In the genomic region with DNA sequence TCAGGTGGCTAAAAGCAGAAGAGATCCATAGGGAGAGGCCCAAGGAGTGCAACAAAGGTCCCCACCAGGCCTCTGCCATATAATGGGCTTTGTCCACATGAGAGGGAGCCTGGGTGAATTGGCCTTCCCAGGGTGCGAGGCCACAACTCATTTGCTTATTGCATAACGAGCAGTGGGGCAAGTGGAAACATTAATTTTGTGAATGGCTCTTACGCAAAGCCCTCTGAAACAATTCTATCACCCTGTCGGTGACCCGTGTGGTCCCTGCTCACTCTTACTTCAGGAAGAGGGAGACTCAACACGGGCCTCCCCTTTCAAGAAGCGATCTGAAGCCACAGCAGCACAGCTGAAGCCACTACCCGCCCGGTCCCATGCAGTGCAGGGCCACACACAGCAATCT, we compare ENCODE assay signal across 37 mouse cellular contexts. TPM values are rescaled to one million over a fixed set of nuclear protein-coding genes. Genes with fewer than 3 reads are reported as not detected.
DNase-seq lines count a peak whose midpoint lies in the region; ATAC-seq and TF ChIP-seq lines count a peak whose summit lies in the region.
"Had no signal": no experiment of that assay in that cellular context is flagged by ENCODE, and none has a peak within 500 bp of the region (broad histone marks: within the 10 kb centered on the region; RNA-seq: fewer than 3 reads in every experiment).

No protein-coding gene starts in this region.

- peaks cover 14% of the 10 kb centered on the region for H3K4me1 ChIP-seq in lung, embryonic 16.5 days (replicated peaks; ENCODE audit: control insufficient read depth, insufficient read depth, low read length)
- no peaks in the 10 kb centered on the region for H3K4me1 ChIP-seq in limb, embryonic 10.5 days
- H3K4me1 ChIP-seq: embryonic facial prominence, embryonic 10.5 days; heart, embryonic 12.5 days; limb, embryonic 13.5 days had no signal

- ATAC-seq in lung, embryonic 16.5 days (ENCODE audit: low read depth): no peak
- ATAC-seq in granulocyte monocyte progenitor cell, adult 5-6 weeks (replicated peaks; ENCODE audit: poor library complexity, severe bottlenecking): peak; percentile 83
- ATAC-seq: forebrain, embryonic 15.5 days; inflammation-experienced regulatory T-cells, adult 6 months had no signal

- TF ChIP-seq CTCF in layer of hippocampus, adult 2 months (conservative IDR thresholded peaks at IDR 0.05): no peak

- H3K9ac ChIP-seq in lung, embryonic 16.5 days (ENCODE audit: low read length): no peak overlapping the region
- H3K9ac ChIP-seq: embryonic facial prominence, embryonic 15.5 days; forebrain, embryonic 15.5 days; heart, embryonic 12.5 days; hindbrain, embryonic 15.5 days; limb, embryonic 13.5 days; neural tube, embryonic 13.5 days had no signal

- H3K27ac ChIP-seq in lung, embryonic 16.5 days (ENCODE audit: low read length): peak overlapping the region; percentile 10; the same call in 1 of the 2 replicates
- 0 out of 2 replicates have a peak overlapping the region, but pooled peaks have one; percentile 9 for H3K27ac ChIP-seq in limb, embryonic 10.5 days
- no peak overlapping the region for H3K27ac ChIP-seq in layer of hippocampus, adult 2 months
- H3K27ac ChIP-seq: embryonic facial prominence, embryonic 10.5 days; embryonic facial prominence, embryonic 15.5 days; forebrain, embryonic 15.5 days; gastrocnemius, adult 2 months; heart, adult 2 months; hindbrain, embryonic 15.5 days; left cerebral cortex, adult 2 months; limb, embryonic 13.5 days; neural tube, embryonic 13.5 days had no signal

- peak; percentile 39 for DNase-seq in cerebellum, adult 9-11 months
- no peak for DNase-seq in cerebellum, postnatal 10 days
- no peak for DNase-seq in lung, postnatal 10 days
- DNase-seq in limb, embryonic 10.5 days (ENCODE audit: low spot score): no peak
- DNase-seq in layer of hippocampus, adult 2 months (ENCODE audit: low spot score in 2 of 2): no peak
- DNase-seq: B cell, adult 2 months; cerebellum, adult 9-10 months; gastrocnemius, adult 2 months; gastrocnemius, postnatal 36 days; heart, adult 2 months; heart, postnatal 4 days; kidney, adult 11 months; kidney, postnatal 14 days; lung, postnatal 14 days; right cerebral cortex, postnatal 14 days; thymus, postnatal 4 days had no signal

- H3K27me3 ChIP-seq in lung, embryonic 16.5 days (ENCODE audit: control insufficient read depth, insufficient read depth, low read depth, low read length): no peaks in the 10 kb centered on the region
- H3K27me3 ChIP-seq in limb, embryonic 10.5 days (ENCODE audit: low read depth, poor library complexity, severe bottlenecking): no peaks in the 10 kb centered on the region
- H3K27me3 ChIP-seq: embryonic facial prominence, embryonic 15.5 days; forebrain, embryonic 15.5 days; heart, embryonic 12.5 days; hindbrain, embryonic 15.5 days; limb, embryonic 13.5 days; neural tube, embryonic 13.5 days had no signal

- H3K9me3 ChIP-seq in lung, embryonic 16.5 days (ENCODE audit: control insufficient read depth, low read length): no peaks in the 10 kb centered on the region
- no peaks in the 10 kb centered on the region for H3K9me3 ChIP-seq in limb, embryonic 10.5 days (replicated peaks)
- H3K9me3 ChIP-seq: embryonic facial prominence, embryonic 10.5 days; embryonic facial prominence, embryonic 15.5 days; forebrain, embryonic 15.5 days; heart, embryonic 12.5 days; hindbrain, embryonic 15.5 days; limb, embryonic 13.5 days; neural tube, embryonic 13.5 days had no signal

- no peak overlapping the region for H3K4me3 ChIP-seq in lung, embryonic 16.5 days (ENCODE audit: low read length)
- no peak overlapping the region for H3K4me3 ChIP-seq in limb, embryonic 10.5 days
- no peak overlapping the region for H3K4me3 ChIP-seq in layer of hippocampus, adult 2 months
- H3K4me3 ChIP-seq: embryonic facial prominence, embryonic 10.5 days; embryonic facial prominence, embryonic 15.5 days; forebrain, embryonic 15.5 days; gastrocnemius, adult 2 months; heart, adult 2 months; heart, embryonic 12.5 days; hindbrain, embryonic 15.5 days; left cerebral cortex, adult 2 months; limb, embryonic 13.5 days; neural tube, embryonic 13.5 days had no signal

- H3K36me3 ChIP-seq in lung, embryonic 16.5 days (ENCODE audit: control insufficient read depth, insufficient read depth, low read length): peaks cover 57% of the 10 kb centered on the region
- H3K36me3 ChIP-seq in limb, embryonic 10.5 days: peaks cover 95% of the 10 kb centered on the region

- no peak overlapping the region for H3K4me2 ChIP-seq in lung, embryonic 16.5 days (ENCODE audit: low read depth, low read length)
- H3K4me2 ChIP-seq: embryonic facial prominence, embryonic 15.5 days; forebrain, embryonic 15.5 days; heart, embryonic 12.5 days; hindbrain, embryonic 15.5 days; limb, embryonic 13.5 days; liver, embryonic 11.5 days; neural tube, embryonic 13.5 days had no signal

- 75% methylated on average over 9 of the region's 9 CpGs for WGBS in lung, embryonic 16.5 days
- 90% methylated on average over 9 of the region's 9 CpGs for WGBS in limb, embryonic 10.5 days

RNA-seq across cellular contexts. Expression of a gene that starts 30.3 kb away (rescaled TPM):
- 38.8 and 40.0 TPM in 2 replicates for polyA plus RNA-seq in lung, embryonic 16.5 days (2015; fragmentation: Nextera tagmentation; extraction: Ambion mirVana)
- 17.8 and 23.9 TPM in 2 replicates for total RNA-seq in granulocyte monocyte progenitor cell, adult 5-6 weeks (2014; fragmentation: Nextera tagmentation)
- 36.9 and 50.6 TPM in 2 replicates for total RNA-seq in granulocyte monocyte progenitor cell, adult 5-6 weeks (2017)
- 51.3 and 61.5 TPM in 2 replicates for polyA plus RNA-seq in limb, embryonic 10.5 days (2016; fragmentation: Nextera tagmentation; extraction: Ambion mirVana)
- total RNA-seq in layer of hippocampus, adult 2 months (2021): 1 to 10 TPM; 2.8 to 3.7 TPM

RNA-seq across cellular contexts. Expression of a gene that starts 41.8 kb away (rescaled TPM):
- 4.0 and 4.1 TPM in 2 replicates for polyA plus RNA-seq in lung, embryonic 16.5 days (2015; fragmentation: Nextera tagmentation; extraction: Ambion mirVana)
- total RNA-seq in granulocyte monocyte progenitor cell, adult 5-6 weeks (2014; fragmentation: Nextera tagmentation): 4.4 and 5.7 TPM in 2 replicates
- 2.5 TPM in 2 replicates for total RNA-seq in granulocyte monocyte progenitor cell, adult 5-6 weeks (2017)
- 5.3 and 5.7 TPM in 2 replicates for polyA plus RNA-seq in limb, embryonic 10.5 days (2016; fragmentation: Nextera tagmentation; extraction: Ambion mirVana)
- 10 to 100 TPM; 31.4 to 36.3 TPM for total RNA-seq in layer of hippocampus, adult 2 months (2021)

RNA-seq across cellular contexts. Expression of a gene that starts 45.4 kb away (rescaled TPM):
- polyA plus RNA-seq in lung, embryonic 16.5 days (2015; fragmentation: Nextera tagmentation; extraction: Ambion mirVana): 44.6 and 53.4 TPM in 2 replicates
- 25.7 and 28.1 TPM in 2 replicates for total RNA-seq in granulocyte monocyte progenitor cell, adult 5-6 weeks (2014; fragmentation: Nextera tagmentation)
- 22.5 and 25.1 TPM in 2 replicates for total RNA-seq in granulocyte monocyte progenitor cell, adult 5-6 weeks (2017)
- 37.5 and 40.4 TPM in 2 replicates for polyA plus RNA-seq in limb, embryonic 10.5 days (2016; fragmentation: Nextera tagmentation; extraction: Ambion mirVana)
- total RNA-seq in layer of hippocampus, adult 2 months (2021): 100 to 1,000 TPM; 416 to 430 TPM

RNA-seq across cellular contexts. Expression of a gene that starts 49.6 kb away (rescaled TPM):
- not detected in 2 replicates for polyA plus RNA-seq in lung, embryonic 16.5 days (2015; fragmentation: Nextera tagmentation; extraction: Ambion mirVana)
- total RNA-seq in granulocyte monocyte progenitor cell, adult 5-6 weeks (2014; fragmentation: Nextera tagmentation): not detected in 2 replicates
- not detected in 2 replicates for total RNA-seq in granulocyte monocyte progenitor cell, adult 5-6 weeks (2017)
- not detected in 2 replicates for polyA plus RNA-seq in limb, embryonic 10.5 days (2016; fragmentation: Nextera tagmentation; extraction: Ambion mirVana)
- not detected for total RNA-seq in layer of hippocampus, adult 2 months (2021)
- total RNA-seq: adrenal gland, postnatal 36 days; gastrocnemius, adult 2 months; gastrocnemius, postnatal 36 days; heart, adult 2 months; heart, postnatal 4 days; layer of hippocampus, postnatal 14 days; left cerebral cortex, adult 2 months; left cerebral cortex, postnatal 25 days had no signal
- polyA plus RNA-seq: brain, embryonic 14.5 days; embryonic facial prominence, embryonic 10.5 days; embryonic facial prominence, embryonic 15.5 days; forebrain, embryonic 15.5 days; heart, adult 2 months; heart, embryonic 12.5 days; heart, postnatal 0 days; hindbrain, embryonic 15.5 days; inflammation-experienced regulatory T-cells, adult 6 months; limb, embryonic 13.5 days; liver, embryonic 11.5 days; liver, embryonic 16.5 days; neural tube, embryonic 13.5 days; stomach, embryonic 14.5 days; testis, adult 2 months; thymus, postnatal 0 days had no signal

Comparison
In these comparisons a context has a peak if more than half of its experiments do, and no peak if none do; other contexts are left out.
1. RNA of a gene that starts 41.8 kb away (total RNA-seq): 31.4 to 36.3 TPM in layer of hippocampus, adult 2 months; 2.5 to 5.7 TPM in granulocyte monocyte progenitor cell, adult 5-6 weeks; every median in the first group is over 4 times any median in the second.
2. RNA of a gene that starts 45.4 kb away (total RNA-seq): 416 to 430 TPM in layer of hippocampus, adult 2 months; 22.5 to 28.1 TPM in granulocyte monocyte progenitor cell, adult 5-6 weeks; every median in the first group is over 10 times any median in the second.